Mouse (Mus musculus): ENCODE data around the gene Ptchd4. TPM values are rescaled to one million over a fixed set of nuclear protein-coding genes. Genes with fewer than 3 reads are reported as not detected.

The Ptchd4 gene
- polyA plus RNA-seq, 1 experiment from 2014 or later: not detected

GRCm38 (mm10) chr17:42335787-42336186 lies 20.0 kb downstream of the Ptchd4 start:
- no peak overlapping the region for H3K4me3 ChIP-seq (ENCODE audit: low read depth, low read length)
- no peak overlapping the region for H3K27ac ChIP-seq (ENCODE audit: low read depth)
- no peaks in the 10 kb centered on the region for H3K9me3 ChIP-seq (ENCODE audit: low read length)
- H3K4me1 ChIP-seq (ENCODE audit: insufficient read depth): no peaks in the 10 kb centered on the region
- no peaks in the 10 kb centered on the region for H3K27me3 ChIP-seq (ENCODE audit: insufficient read depth, low read length)
- H3K4me2 ChIP-seq (ENCODE audit: low read depth, low read length): no peak overlapping the region
- no peaks in the 10 kb centered on the region for H3K36me3 ChIP-seq (replicated peaks; ENCODE audit: insufficient read depth, low read length)
- DNase-seq (no peak), ATAC-seq (no peak)
- H3K9ac ChIP-seq (replicated peaks): no peak overlapping the region
- TF ChIP-seq CTCF (IDR thresholded peaks at IDR 0.05; ENCODE audit: low read depth) (no peak), EP300 (IDR thresholded peaks at IDR 0.05; ENCODE audit: low read depth) (no peak)

DNA sequence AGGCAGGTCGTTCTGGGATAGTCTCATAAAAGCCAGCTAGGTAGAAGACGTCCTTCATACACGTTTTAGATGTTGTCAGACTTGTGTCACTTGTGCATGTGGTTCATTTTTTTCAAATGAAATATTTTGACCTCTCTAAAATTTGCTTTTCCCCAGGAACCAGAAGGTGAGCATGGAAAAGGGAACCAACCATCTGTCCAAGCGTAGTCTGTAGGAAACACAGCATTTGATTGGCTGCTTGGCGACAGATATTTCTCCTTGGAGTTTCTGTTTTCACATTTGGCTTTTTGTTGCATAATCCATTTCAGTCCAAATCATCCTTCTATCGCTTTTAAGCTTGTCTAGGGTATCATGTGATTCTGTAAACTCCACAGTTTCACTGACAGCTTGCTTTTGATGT lies 20.8 kb downstream of the Ptchd4 start:
- Histone ChIP-seq H3K4me2 (ENCODE audit: low read depth, low read length) (no peak overlapping the region), H3K9me3 (ENCODE audit: low read length) (no peaks in the 10 kb centered on the region), H3K27ac (ENCODE audit: low read depth) (no peak overlapping the region), H3K4me3 (ENCODE audit: low read depth, low read length) (no peak overlapping the region), H3K9ac (replicated peaks) (no peak overlapping the region), H3K4me1 (ENCODE audit: insufficient read depth) (no peaks in the 10 kb centered on the region), H3K27me3 (ENCODE audit: insufficient read depth, low read length) (no peaks in the 10 kb centered on the region), H3K36me3 (replicated peaks; ENCODE audit: insufficient read depth, low read length) (no peaks in the 10 kb centered on the region)
- ATAC-seq (no peak), DNase-seq (no peak)
- 66% methylated on average over 6 of the region's 6 CpGs for WGBS (ENCODE audit: insufficient replicate concordance)
- no peak for TF ChIP-seq EP300 (IDR thresholded peaks at IDR 0.05; ENCODE audit: low read depth)
- TF ChIP-seq CTCF (IDR thresholded peaks at IDR 0.05; ENCODE audit: low read depth): no peak

GRCm38 (mm10) chr17:42346027-42346426 lies 30.3 kb downstream of the Ptchd4 start:
- Histone ChIP-seq H3K9me3 (ENCODE audit: low read length) (no peaks in the 10 kb centered on the region), H3K27ac (ENCODE audit: low read depth) (no peak overlapping the region), H3K27me3 (ENCODE audit: insufficient read depth, low read length) (no peaks in the 10 kb centered on the region), H3K4me2 (ENCODE audit: low read depth, low read length) (no peak overlapping the region), H3K4me1 (ENCODE audit: insufficient read depth) (no peaks in the 10 kb centered on the region), H3K4me3 (ENCODE audit: low read depth, low read length) (no peak overlapping the region), H3K9ac (replicated peaks) (no peak overlapping the region), H3K36me3 (replicated peaks; ENCODE audit: insufficient read depth, low read length) (no peaks in the 10 kb centered on the region)
- TF ChIP-seq EP300 (IDR thresholded peaks at IDR 0.05; ENCODE audit: low read depth) (no peak), CTCF (IDR thresholded peaks at IDR 0.05; ENCODE audit: low read depth) (no peak)
- DNase-seq: no peak
- ATAC-seq: no peak

DNA sequence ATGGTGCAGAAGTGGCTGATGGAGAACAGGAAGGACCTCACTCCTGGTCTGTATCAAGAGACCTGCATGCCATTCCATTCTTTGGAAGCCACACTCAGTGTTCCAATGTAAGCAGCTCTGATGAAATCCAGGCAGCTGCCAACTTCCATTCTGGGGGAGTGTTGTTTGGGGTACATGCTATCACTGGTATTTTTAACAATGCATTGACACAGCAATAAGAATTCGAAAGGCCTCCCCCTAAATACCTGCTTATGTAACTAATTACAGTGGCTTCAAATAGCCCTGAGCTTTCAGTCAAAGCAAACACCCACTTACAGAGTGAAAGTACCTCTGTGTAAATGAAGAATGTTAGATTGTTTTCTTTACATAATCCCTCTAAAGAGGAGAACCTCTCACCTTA lies 42.7 kb downstream of the Ptchd4 start:
- Histone ChIP-seq H3K9me3 (ENCODE audit: low read length) (no peaks in the 10 kb centered on the region), H3K27me3 (ENCODE audit: insufficient read depth, low read length) (no peaks in the 10 kb centered on the region), H3K4me3 (ENCODE audit: low read depth, low read length) (no peak overlapping the region), H3K4me1 (ENCODE audit: insufficient read depth) (no peaks in the 10 kb centered on the region), H3K27ac (ENCODE audit: low read depth) (no peak overlapping the region), H3K36me3 (replicated peaks; ENCODE audit: insufficient read depth, low read length) (no peaks in the 10 kb centered on the region), H3K4me2 (ENCODE audit: low read depth, low read length) (no peak overlapping the region), H3K9ac (replicated peaks) (no peak overlapping the region)
- WGBS (ENCODE audit: insufficient replicate concordance): 32% methylated on average over 1 of the region's 1 CpGs
- DNase-seq (no peak), ATAC-seq (no peak)
- TF ChIP-seq CTCF (IDR thresholded peaks at IDR 0.05; ENCODE audit: low read depth) (no peak), EP300 (IDR thresholded peaks at IDR 0.05; ENCODE audit: low read depth) (no peak)

DNA sequence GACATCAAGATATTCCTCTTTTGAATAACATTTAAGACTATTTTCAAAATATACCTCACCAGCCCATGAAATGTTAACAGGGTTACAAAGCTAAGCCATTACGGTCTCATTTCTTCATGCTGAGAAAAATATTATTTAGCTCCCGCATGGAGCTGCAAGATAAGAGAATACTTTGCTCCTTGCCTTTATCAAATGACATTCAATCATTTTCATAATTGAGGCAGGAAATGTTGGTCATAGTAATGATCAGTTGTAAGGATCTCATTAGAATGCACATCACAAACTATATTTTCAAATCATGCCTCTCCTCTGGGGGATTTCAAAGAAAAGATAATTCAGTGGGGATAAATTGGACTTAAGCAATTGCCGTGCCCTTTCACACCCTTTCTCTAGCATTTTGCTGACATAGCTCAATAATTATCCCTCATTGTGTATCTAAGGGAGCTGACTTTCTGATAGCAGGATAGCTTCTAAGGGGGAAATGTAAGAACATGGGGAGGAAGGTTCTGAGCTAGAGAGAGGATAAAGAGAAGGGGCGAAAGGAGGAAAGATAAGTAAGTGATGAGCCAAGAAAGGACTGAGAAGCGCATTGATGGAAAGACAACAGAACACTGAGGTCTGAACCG lies 47.5 kb downstream of the Ptchd4 start:
- H3K9ac ChIP-seq (replicated peaks): no peak overlapping the region
- H3K4me1 ChIP-seq (ENCODE audit: insufficient read depth): no peaks in the 10 kb centered on the region
- H3K4me3 ChIP-seq (ENCODE audit: low read depth, low read length): no peak overlapping the region
- no peak overlapping the region for H3K4me2 ChIP-seq (ENCODE audit: low read depth, low read length)
- no peak overlapping the region for H3K27ac ChIP-seq (ENCODE audit: low read depth)
- no peaks in the 10 kb centered on the region for H3K9me3 ChIP-seq (ENCODE audit: low read length)
- no peaks in the 10 kb centered on the region for H3K27me3 ChIP-seq (ENCODE audit: insufficient read depth, low read length)
- WGBS (ENCODE audit: insufficient replicate concordance): 76% methylated on average over 6 of the region's 6 CpGs
- DNase-seq (no peak), ATAC-seq (no peak)
- no peak for TF ChIP-seq CTCF (IDR thresholded peaks at IDR 0.05; ENCODE audit: low read depth)
- TF ChIP-seq EP300 (IDR thresholded peaks at IDR 0.05; ENCODE audit: low read depth): no peak
- H3K36me3 ChIP-seq (replicated peaks; ENCODE audit: insufficient read depth, low read length): no peaks in the 10 kb centered on the region

DNA sequence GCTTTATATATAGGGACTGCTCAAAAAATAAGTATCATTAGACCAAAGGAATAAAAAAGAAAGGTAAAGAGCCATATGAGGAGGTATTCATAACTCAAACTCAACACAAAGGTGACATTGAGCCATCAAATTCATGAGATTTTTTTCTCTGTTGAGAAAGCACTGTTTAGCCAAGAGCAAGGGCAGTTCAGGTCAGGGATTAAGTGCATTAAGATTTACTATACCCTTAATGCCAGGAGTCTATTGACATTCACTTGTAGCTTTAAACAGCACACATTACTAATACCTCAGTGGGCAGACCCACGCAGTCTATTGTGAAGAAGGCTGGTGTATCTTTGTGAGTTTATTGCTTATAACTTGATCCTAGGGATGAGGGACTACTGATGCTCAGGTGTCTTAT lies 49.0 kb downstream of the Ptchd4 start:
- Histone ChIP-seq H3K36me3 (replicated peaks; ENCODE audit: insufficient read depth, low read length) (no peaks in the 10 kb centered on the region), H3K4me3 (ENCODE audit: low read depth, low read length) (no peak overlapping the region), H3K9me3 (ENCODE audit: low read length) (no peaks in the 10 kb centered on the region), H3K27ac (ENCODE audit: low read depth) (no peak overlapping the region), H3K4me2 (ENCODE audit: low read depth, low read length) (no peak overlapping the region), H3K9ac (replicated peaks) (no peak overlapping the region), H3K27me3 (ENCODE audit: insufficient read depth, low read length) (no peaks in the 10 kb centered on the region), H3K4me1 (ENCODE audit: insufficient read depth) (no peaks in the 10 kb centered on the region)
- TF ChIP-seq CTCF (IDR thresholded peaks at IDR 0.05; ENCODE audit: low read depth): no peak
- TF ChIP-seq EP300 (IDR thresholded peaks at IDR 0.05; ENCODE audit: low read depth): no peak
- 51% methylated on average over 1 of the region's 1 CpGs for WGBS (ENCODE audit: insufficient replicate concordance)
- ATAC-seq (no peak), DNase-seq (no peak)

DNA sequence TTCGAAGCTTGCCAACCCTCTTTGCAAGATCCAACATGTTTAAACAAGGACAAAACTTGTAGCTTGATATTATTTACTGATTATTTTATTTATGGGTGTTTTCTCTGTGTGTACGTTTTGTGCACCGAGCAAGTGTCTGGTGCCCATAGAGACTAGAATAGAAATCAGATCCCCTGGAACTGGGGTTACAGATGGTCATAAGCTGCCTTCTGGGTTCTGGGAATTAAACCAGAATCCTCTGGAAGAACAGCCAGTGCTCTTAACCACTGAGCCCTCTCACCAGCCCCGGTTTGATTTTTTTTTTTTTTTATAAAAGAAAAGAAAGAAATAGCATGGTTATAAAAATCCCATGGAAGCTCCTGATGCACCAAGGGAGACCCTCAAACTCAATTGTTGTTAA lies 59.1 kb downstream of the Ptchd4 start:
- no peaks in the 10 kb centered on the region for H3K36me3 ChIP-seq (replicated peaks; ENCODE audit: insufficient read depth, low read length)
- H3K4me1 ChIP-seq (ENCODE audit: insufficient read depth): no peaks in the 10 kb centered on the region
- 75% methylated on average over 4 of the region's 4 CpGs for WGBS (ENCODE audit: insufficient replicate concordance)
- no peaks in the 10 kb centered on the region for H3K9me3 ChIP-seq (ENCODE audit: low read length)
- H3K9ac ChIP-seq (replicated peaks): no peak overlapping the region
- no peak overlapping the region for H3K4me3 ChIP-seq (ENCODE audit: low read depth, low read length)
- H3K4me2 ChIP-seq (ENCODE audit: low read depth, low read length): no peak overlapping the region
- no peaks in the 10 kb centered on the region for H3K27me3 ChIP-seq (ENCODE audit: insufficient read depth, low read length)
- no peak overlapping the region for H3K27ac ChIP-seq (ENCODE audit: low read depth)
- TF ChIP-seq CTCF (IDR thresholded peaks at IDR 0.05; ENCODE audit: low read depth) (no peak), EP300 (IDR thresholded peaks at IDR 0.05; ENCODE audit: low read depth) (no peak)
- ATAC-seq: no peak
- no peak for DNase-seq
